Mouse (Mus musculus): ENCODE results near the gene Dkk1.

GRCm38 (mm10) chr19:30563876-30564275, 14.4 kb upstream of the Dkk1 start:
- no peak for TF ChIP-seq CTCF (IDR thresholded peaks at IDR 0.05; ENCODE audit: low read depth, low read length)
- TF ChIP-seq POLR2A (IDR thresholded peaks at IDR 0.05; ENCODE audit: borderline replicate concordance, low read depth, low read length) = no peak
